Mouse (Mus musculus): ENCODE data around the gene Ccne1.
"Not testable (repeated sequence)": the region's sequence is repeated elsewhere in the genome, so short reads cannot be mapped to it uniquely, and the experiment has no call there.

Gene Ccne1

DNA sequence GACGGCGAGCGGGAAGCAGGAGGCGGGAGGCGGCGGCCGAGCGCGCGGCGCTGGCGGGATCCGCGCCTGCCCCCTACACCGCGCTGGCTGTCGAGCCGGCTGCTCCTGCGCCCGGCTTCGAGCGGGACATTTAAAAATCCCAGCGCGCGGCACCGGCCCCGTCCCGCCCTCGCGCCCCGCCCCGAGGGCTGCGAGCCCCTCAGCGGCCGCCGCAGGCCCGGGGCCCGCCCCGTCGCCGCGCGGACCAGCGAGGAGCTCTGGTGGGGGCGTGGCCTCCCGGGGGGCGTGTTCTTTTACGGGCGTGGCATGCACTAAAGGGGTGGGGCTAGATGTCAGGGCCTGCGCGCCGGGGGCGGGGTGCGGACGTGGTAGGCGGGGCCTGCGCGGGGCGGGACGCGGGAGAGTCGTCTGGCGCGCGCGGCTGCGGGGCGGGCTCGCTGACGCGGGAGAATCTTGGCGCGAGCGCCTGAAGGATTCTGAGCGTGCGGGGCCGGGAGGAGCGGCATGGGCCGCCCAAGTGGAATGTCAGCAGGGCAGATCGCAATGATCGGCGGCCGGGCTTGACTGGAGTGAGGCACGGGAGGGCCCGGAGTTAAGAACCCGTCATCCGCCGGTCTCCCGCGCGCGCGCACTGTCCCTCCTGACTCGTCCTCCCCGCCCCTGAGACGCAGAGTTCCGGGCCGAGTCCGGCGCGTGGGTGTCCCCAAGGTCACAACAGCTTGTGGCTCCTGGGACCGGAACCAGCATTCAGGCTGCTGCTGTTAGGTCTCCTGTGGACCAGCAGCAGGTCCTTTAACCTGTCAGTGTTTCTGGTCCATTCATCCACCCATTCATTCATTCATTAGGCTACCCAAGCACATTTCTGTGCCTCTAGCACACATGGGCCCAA, at the start of gene Ccne1:
TSS of gene Ccne1 (minus strand) at position 164 of the 889 bp plus-strand sequence.
- peak; percentile 99 for DNase-seq

DNA sequence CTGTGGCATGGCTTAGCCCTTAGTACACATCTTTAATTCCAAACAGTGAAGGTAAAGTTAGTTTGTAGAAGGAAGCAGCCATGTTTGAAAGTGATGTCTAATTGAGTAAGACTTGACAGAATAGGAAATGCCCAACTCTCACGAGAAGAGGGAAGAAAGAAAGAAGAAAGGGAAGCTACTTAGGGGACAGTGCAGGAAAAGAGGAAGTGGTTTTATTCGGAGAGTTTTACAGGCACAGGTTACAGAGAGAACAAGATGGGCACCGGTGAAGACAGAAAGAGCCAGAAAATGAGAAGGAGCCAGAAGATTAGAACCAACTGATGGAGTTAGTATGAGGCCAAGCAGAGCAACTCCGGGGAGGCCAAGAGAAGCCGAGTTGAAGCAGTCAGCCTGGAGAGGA, 48.5 kb upstream of the Ccne1 start:
- no peak for DNase-seq

DNA sequence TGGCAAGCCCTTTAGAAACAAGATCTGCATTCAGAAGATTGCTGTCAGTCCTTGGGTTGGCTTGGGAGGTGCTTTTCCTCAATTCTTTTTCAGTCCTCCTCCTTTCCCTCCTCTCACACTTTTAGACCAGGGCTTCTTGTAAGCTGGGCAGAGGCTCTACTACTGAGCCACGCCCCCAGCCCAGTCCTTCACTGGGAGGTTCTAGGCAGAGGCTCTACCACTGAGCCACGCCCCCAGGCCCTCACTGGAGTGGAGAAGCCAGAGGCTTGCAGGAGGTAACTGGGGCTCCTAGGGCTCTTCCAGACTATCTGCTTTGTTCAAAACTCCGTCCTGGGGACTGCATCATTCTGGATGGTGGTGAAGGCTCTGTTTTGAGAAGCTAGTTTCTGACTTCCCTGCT, 45.2 kb upstream of the Ccne1 start:
- no peak for DNase-seq

DNA sequence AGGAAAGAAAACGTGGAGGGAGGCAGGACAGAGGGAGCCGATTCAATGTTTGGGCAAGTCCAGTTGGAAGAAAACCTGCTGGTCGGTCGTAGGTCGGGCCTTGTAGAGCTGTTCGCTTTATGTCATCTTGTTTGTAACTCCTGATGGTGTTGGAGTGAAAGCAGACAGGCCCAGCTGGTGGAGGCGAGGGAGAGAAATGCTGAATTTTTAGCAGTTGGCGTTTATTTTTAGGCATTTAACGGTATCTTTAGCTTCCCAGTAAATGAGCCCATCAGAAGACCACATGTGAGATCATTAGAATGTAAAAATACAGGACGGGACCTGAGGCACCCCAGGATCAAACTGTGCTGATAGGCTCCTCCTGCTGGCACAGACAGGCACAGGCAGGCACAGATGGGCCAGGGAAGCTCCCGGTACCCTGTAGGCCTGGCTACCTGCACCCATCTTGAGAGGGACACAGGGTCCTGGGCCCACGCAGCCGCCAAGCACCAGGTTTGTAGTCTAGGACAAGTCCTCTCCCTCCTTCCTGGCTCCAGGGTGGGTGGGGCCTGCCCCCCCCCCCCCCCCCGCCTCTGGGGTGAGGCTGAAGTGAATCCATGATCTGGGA, 44.5 kb upstream of the Ccne1 start:
- DNase-seq: no peak

DNA sequence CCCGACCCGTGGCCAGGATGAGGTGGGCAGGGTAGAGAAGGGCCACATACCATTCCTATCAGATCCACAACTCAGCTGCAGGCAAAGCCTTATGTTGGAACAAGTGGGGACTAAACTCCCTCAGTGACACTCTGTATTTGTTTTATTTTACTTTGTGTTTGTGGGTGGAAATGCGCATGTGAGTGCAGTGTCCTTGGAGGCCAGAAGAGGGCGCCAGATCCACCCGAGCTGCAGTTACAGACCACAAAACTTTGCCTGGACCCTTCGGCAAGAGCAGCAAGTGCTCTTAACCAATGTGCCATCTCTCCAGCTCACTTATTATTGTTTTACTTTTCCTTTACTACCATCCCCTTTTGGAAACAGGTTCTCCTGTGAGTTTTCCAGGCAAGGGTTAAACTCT, 40.1 kb upstream of the Ccne1 start:
- DNase-seq: no peak

DNA sequence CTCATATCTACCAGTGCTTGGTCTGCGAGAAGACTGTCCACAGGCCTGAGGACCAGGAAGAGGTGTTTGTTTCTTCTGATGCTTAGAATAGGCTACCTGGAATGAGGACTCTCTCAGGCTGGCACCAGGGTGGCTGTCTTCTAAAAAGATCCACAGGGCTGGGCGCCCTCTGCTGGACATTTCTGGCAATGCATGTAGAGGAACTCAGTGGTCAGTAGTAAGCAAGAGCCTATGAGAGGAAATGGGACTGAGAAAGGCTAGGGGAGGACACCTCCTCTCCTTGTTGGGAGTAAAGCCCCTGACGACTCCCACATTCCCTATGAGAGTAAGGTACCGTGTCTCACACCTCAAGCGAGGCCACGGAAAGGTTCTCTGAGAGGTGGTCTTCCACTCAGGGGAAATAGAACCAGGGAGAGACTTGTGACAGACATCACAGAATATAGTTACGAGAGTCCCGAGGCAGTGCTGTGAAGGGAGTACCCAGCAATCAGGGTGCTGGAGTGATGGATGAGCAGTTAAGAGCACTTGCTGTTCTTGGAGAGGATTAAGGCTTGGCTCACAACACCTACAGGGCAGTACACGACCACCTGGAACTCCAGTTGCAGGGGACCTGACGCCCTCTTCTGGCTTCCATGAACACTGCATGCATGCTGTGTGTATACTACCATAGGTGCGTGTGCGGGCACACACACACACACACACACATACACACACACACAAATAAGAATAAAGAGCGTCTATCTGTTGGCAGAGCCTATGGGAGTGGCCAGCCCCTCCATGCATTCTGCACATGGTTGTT, 34.6 kb upstream of the Ccne1 start:
- DNase-seq: peak; percentile 79

DNA sequence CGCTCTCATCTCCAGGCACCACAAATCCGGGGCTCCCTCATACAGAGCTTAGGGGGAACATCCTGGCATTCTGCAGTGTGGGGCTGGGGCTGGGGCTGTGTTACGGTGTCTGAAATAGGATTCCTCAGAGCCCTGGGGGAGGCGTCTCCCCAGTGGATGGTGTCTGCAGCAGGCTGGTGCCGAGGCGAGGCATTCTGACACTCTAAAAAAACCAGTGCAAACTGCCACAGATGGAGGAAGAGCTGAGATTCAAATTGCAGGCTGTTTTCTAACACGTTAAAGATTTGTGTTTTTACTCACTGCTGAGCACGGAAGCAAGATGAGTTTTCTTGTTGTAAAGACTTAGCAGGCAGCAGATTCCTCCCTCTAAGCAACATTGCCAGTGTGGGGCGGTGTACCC, 33.0 kb upstream of the Ccne1 start:
- DNase-seq: peak; percentile 61

DNA sequence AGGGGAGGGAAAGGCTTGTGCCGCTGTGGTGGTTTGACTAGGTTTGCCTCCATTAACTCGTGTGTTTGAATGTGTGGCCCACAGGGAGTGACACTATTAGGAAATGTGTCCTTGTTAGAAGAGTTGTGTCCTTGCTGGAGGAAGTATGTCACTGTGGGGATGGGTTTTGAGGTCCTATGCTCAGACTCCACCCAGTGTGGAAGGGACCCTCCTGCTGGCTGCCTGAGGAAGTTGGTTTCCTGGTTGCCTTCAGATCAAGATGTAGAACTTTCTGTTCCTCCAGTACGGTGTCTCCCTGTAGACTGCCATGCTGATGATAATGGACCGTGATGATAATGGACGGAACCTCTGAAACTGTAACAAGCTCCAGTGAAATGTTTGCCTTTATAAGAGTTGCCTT, 27.1 kb upstream of the Ccne1 start:
- DNase-seq: no peak

DNA sequence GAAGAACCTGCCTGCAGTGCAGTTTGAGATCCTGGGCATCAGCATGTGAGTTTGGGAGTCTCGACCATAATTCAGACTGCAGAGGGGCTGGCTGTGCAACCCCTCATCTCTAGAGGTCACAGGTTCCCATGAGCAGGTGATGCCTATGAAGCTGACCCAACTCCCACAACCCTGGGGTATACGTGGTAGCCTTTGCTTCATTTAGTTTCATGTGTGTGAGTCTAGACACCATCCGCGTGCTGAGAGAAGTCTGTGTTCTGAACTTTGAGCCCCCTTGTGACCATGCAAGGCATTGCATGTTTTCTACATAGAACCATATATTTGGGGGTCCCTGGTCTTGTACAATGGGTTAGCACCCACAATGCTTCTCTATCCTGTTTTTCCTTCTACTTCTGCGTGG, 23.9 kb upstream of the Ccne1 start:
- no peak for DNase-seq

DNA sequence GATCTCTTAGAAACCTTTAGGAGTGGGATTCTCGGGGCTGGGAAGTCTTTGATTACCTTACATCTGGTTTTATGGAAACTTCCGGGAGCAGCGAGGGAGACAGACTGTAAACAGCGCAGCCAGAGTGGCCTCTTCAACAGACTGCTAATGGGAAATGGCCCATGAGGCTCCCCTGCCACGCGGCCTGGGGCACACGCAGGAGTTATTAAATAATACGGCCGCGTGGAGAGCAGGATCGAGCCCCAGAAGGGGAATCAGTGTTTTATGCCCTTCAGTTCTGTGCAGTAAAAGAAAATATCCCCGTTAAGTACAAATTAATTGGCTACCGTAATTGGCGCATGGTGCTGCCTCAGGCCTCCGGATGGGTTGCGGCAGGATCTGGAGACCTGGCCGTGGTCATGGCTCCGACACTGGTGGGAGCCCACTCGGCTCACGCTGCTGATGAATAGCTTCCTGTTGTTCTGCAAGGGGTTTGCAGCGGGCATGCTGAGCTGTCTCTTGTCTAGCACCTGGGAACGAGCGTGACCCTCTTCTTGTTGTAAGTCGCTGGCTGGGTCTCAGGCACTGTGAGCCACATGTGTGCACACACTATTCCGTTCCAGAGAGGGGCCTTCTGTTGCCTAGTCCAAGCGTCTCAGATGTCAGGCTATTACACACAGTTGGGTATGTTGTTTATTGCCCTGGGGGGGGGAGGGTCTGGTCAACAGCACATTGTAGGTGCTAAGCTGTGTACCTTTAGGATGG, 22.8 kb upstream of the Ccne1 start:
- no peak for DNase-seq

DNA sequence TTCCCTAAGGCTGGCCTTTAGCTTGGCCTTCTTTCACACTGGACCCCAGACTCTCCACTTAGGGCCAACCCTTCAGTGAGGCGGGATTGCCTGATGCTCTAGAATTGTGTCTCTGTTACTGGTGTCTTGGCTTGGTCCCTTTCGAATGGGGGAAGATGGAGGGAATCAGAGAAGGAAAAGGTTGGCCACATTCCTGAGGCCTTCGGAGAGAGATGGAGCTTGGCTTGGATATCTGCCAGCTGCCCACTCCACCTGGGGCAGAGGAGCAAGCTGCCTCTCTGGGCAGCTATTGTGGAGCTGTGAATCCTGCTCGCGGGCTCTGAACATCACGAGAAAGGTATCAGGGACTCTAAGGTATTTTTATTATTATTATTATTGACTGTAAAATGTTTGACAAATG, 22.2 kb upstream of the Ccne1 start:
- DNase-seq: no peak

DNA sequence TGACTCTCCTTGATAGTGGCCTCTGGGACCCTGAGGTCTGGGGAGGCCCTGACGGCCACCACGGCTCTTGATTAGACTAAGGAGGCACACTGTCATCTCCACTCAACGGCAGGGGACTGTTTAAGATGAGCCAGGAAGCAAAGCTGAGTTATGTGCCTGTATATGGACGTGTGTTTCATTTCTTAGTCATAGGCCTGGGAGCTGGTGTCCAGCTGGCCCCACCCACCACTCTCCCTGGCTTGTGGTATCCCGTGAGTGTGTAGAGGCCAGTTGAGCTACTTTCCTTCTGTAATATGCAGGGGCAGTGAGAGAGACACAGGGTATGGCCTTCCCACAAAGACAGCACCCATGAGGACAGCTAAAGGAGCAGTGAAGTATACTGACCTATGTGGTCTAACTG, 20.9 kb upstream of the Ccne1 start:
- not testable (repeated sequence) for DNase-seq

DNA sequence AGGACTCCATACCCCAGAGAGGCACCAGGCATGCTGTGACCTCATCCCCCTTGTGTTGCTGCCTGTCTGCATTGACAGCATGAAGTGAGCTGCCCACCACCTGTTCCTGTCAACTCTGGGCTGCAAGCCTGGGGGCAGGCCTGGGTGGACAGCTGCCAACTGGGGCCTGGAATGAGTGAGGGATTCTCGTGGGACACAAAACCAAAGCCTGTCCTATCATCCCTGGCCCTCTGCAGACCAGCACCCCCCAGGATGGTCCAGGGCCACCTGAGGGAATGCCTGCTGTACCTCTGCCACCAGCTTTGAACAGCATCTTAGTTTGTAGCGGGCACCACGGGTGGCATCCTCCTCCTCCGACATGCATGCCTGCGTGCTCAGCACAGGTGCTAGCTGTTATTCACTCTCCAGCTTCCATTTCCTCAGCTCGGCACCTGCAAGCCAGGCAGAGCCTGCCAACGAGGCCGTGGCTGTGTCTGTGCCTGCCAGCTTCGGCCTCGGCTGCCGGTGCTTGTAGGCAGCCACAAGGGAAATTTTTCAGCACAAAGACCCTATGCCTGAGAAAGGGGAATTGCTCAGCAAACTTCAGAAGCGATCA, 18.3 kb upstream of the Ccne1 start:
- peak; percentile 38 for DNase-seq

DNA sequence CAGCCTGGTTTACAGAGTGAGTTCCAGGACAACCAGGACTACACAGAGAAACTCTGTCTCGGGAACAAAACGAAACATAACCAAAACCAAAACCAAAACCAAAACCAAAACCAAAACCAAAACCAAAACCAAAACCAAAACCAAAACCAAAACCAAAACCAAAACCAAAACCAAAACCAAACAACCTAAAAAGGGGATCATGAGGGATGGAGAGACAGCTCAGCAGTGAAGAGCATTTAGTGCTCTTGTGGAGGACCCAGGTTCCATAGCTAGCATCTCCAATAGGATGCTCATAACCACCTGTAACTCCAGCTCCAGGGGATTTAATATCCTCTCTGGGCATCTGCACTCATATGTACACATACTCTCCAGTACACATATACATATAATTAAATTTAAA, 16.8 kb upstream of the Ccne1 start:
- DNase-seq: not testable (repeated sequence)

DNA sequence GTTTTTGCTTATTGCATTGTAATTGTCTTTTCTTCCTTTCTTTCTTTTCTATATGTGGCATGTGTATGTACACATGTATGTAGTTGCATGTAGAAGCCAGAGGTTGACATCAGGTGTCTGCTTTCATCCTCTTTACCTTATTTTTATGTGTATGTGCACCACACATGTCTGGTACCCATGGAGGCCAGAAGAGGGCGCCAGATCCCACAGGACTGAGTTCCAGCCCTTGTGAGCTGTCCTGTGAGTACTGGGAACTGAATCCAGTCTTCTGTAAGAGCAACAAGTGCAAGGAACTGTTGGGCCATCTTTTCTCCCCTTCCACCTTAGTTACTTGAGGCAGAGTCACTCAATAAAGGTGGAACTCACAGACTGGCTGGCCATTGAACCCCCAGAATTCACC, 11.3 kb upstream of the Ccne1 start:
- DNase-seq: no peak

DNA sequence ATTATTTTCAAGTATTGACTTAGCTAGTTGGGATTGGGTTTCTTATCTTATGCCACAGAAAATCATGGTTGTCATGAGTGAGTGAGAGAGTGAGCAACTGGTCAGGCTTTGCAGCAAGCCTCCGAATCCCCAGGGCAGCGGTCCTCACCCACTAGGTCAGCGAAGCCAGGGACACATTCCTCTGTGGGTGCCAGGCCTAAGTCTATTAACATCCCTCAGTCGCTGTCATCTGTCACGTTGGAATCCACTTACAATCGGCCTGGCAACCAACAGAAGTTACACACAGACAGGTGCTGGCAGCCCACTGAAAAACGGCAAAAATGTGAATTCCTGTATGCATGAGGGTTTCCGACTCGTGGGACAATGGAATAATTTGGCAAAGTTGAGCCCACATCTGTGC, 5.1 kb upstream of the Ccne1 start:
- no peak for DNase-seq

DNA sequence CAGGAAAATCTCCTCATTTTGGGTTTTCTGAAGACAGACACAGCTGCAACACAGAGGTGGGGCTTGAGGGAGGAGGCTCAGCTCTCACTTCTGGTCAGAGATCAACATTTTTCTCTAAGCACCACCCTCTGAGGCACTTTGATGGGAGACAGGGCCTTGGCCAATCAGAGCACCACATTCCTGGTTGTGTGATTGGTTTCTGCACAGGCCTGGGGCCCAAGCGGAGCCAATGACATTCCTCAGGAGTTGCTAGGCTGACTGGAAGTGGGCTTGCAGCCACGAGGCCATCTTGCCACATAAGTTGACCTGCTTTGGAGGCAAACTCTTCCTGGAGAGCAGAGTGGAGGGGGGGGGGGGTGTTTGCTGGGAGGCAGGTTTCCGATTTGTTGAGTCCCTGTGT, 4.7 kb upstream of the Ccne1 start:
- no peak for DNase-seq

DNA sequence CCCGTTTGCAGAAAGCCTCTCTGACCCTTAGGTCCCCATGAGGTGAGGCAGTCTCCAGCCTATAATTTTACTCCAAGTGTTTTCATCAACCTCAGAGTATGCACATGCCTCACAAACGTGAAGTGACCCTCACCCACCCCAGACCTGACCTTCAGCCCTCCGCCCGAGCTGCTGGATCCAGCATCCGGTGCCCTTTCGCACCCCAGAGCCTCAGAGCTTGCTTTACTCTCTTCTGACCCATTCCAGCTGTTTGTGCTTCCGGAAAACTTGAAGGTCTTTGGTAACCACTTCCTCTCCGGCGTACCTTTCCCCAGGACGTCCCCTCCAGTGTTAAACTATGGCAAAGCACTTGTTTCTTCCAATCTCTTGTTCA, 912 bp upstream of the Ccne1 start:
- no peak for DNase-seq

DNA sequence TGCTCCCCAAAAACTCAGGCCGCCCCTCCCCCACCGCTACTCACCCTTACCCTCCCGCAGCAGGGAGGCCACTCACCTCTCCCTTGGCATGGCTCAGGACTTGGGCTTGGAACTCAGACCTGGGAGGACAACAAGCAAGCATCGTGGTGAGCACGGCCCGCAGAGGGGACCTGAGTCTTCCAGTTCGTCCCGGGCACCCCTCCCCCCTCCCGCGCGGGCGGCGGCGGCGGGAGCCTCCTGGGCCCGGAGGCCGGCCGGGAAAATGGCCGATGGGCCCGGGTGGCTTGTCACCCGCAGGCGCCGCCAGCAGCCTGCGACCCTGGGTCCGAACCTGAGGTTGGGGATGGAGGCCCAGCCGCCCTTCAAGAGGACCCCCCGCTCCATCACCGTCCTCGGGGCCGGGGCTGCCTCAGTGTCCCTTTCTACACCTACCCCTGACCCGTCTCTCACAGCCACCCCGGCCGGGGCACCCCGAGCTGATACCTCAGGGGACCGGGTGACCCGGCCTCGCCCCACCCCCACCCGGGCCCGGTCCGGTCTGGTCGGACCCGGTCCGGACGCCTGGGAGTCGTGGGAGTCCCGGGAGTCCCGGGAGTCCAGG, 523 bp downstream of the Ccne1 start:
- DNase-seq: no peak

DNA sequence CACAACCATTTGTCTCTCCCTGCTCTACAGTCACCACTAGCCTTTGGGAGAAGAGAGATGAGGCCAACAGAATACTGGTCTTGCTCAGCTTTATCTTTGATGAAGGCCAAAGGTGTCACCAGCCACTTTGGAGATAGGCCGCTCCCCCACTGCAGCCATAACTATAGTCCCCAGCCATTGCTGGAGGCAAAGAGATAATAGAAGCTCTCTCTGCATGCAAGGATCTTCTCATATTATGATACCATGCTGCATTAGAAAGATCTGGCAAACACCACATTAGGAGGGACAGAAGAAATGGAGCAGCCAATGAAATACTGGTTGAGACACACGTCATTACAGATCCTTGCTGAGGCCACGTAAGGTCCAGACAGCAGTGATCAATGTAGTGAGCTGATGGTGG, 2.0 kb downstream of the Ccne1 start:
- no peak for DNase-seq

DNA sequence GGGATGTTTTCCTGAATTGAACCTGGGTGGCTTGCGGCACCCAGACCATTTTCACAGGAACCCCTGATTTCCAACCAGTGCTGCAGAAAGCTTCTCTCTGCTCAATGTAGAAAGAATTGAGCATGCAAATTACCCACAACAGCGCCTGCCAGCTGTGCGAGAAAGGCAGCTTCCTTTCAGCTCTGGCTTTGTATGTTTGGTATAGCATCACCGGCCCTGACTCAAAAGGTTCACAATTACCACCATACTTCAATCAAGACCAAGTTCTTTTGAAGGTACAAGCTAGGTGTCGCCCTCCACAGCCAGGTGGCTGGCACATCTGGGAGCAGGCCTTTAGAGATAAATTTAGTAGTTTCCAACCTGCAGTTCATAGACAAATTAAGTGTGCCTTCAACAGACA, 3.2 kb downstream of the Ccne1 start:
- no peak for DNase-seq

DNA sequence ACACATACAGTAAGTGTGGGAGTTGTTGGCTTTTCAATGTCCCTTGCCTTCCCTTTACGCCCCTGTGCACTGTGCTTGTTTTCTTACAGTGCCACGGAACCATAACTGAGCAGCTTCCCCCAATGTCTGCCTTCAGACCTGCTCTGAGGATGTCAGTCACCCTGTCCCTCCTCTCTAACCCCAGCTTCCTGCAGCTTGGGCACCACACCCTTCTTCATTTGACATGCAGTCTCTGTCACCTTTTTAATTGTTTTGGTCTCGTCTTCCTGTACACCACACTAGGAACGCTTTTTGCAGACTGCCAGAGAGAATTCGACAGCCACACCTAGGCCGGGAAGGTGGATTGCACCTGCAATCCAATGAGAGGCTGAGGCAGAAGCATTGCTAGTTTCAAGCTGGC, 13.0 kb downstream of the Ccne1 start:
- DNase-seq: no peak

All from right cerebral cortex, postnatal 25 days (tissue).